Mouse (Mus musculus) stomach, postnatal 0 days (tissue): ENCODE results near the gene Galnt15. TPM values are rescaled to one million over a fixed set of nuclear protein-coding genes. Genes with fewer than 3 reads are reported as not detected.

ENCODE experiments used
- ATAC-seq: fragments of 200-750 bp; cut with Nextera tagmentation; 2 replicates; pipeline ENCODE4 v1.8.0; 2017; ENCODE audit not compliant: low FRiP score, low TSS enrichment
- DNase-seq: peaks from one replicate; pipeline ENCODE4 v3.0.0-alpha.2; 2016; ENCODE audit warnings: low spot score
- H3K27ac ChIP-seq: fragments of 300-500 bp; sonication (generic); replicated peaks from 2 replicates; pipeline ENCODE4 v1.5.1; 2014; ENCODE audit warnings: mild to moderate bottlenecking, control low read depth
- H3K27me3 ChIP-seq: fragments of 300-500 bp; sonication (generic); 2 replicates; pipeline ENCODE4 v1.6.1; 2014; ENCODE audit warnings: low read length; ENCODE audit not compliant: control insufficient read depth, insufficient read depth
- H3K36me3 ChIP-seq: fragments of 300-500 bp; sonication (generic); 2 replicates; pipeline ENCODE4 v1.6.1; 2014; ENCODE audit warnings: low read length, mixed read lengths; ENCODE audit not compliant: control insufficient read depth, insufficient read depth
- H3K4me1 ChIP-seq: fragments of 300-500 bp; sonication (generic); replicated peaks from 2 replicates; pipeline ENCODE4 v1.6.1; 2014; ENCODE audit warnings: antibody characterized with exemption; ENCODE audit not compliant: control insufficient read depth, insufficient read depth
- H3K4me2 ChIP-seq: fragments of 300-500 bp; sonication (generic); replicated peaks from 2 replicates; pipeline ENCODE4 v1.6.1; 2014; ENCODE audit warnings: low read depth, mild to moderate bottlenecking, control low read depth, moderate library complexity
- H3K4me3 ChIP-seq: fragments of 300-500 bp; sonication (generic); 2 replicates; pipeline ENCODE4 v1.5.1; 2014; ENCODE audit warnings: low read depth, low read length, control low read depth
- H3K9ac ChIP-seq: fragments of 300-500 bp; sonication (generic); 2 replicates; pipeline ENCODE4 v1.6.1; 2014; ENCODE audit warnings: mild to moderate bottlenecking, low read length, control low read depth, mixed read lengths
- H3K9me3 ChIP-seq: fragments of 300-500 bp; sonication (generic); 2 replicates; pipeline ENCODE4 v1.6.1; 2016; ENCODE audit warnings: low read length; ENCODE audit not compliant: control insufficient read depth
- CTCF ChIP-seq: IDR thresholded peaks from 2 replicates; pipeline ENCODE4 v1.5.1; 2016; ENCODE audit warnings: antibody characterized with exemption, low read depth, mild to moderate bottlenecking, moderate library complexity
- EP300 ChIP-seq: optimal IDR thresholded peaks from 2 replicates; pipeline ENCODE3; 2016; ENCODE audit warnings: antibody characterized with exemption
- WGBS: fragments of 180-500 bp; shearing (Covaris S2); extraction: QIAGEN DNeasy Blood & Tissue Kit; methylation state at CpG from one replicate; pipeline ENCODE4 v1.1.7; 2014; 5-methylcytosine and 5-hydroxymethylcytosine counted together
- polyA plus RNA-seq: library from polyadenylated mRNA; unstranded; fragments of >200 nt; fragmentation: Nextera tagmentation; extraction: Ambion mirVana; gene quantifications from 2 replicates; pipeline ENCODE4 v1.2.1, GENCODE M21; 2015

Gene Galnt15
- polyA plus RNA-seq, 1 experiment from 2014 or later = 0.56 TPM

GRCm38 (mm10) chr14:32105663-32106062 is 76.9 kb downstream of the Galnt15 start:
- H3K4me3 ChIP-seq = no peak overlapping the region
- 45% methylated on average over 7 of the region's 7 CpGs for WGBS
- H3K4me2 ChIP-seq = no peak overlapping the region
- TF ChIP-seq EP300 (no peak), CTCF (no peak)
- H3K27ac ChIP-seq = no peak overlapping the region
- no peaks in the 10 kb centered on the region for H3K4me1 ChIP-seq
- H3K27me3 ChIP-seq = no peaks in the 10 kb centered on the region
- H3K9ac ChIP-seq = no peak overlapping the region
- DNase-seq (no peak), ATAC-seq (no peak)
- no peaks in the 10 kb centered on the region for H3K9me3 ChIP-seq
- 0 out of 2 replicates have a peak, but pooled peaks cover 2% of the 10 kb centered on the region for H3K36me3 ChIP-seq

- 88% methylated on average over 4 of the region's 4 CpGs for WGBS
- Histone ChIP-seq H3K9ac (no peak overlapping the region), H3K27ac (no peak overlapping the region), H3K4me1 (no peaks in the 10 kb centered on the region), H3K9me3 (no peaks in the 10 kb centered on the region), H3K4me2 (no peak overlapping the region), H3K27me3 (no peaks in the 10 kb centered on the region), H3K4me3 (no peak overlapping the region), H3K36me3 (no peaks in the 10 kb centered on the region)
- ATAC-seq (no peak), DNase-seq (no peak)
- TF ChIP-seq CTCF (no peak), EP300 (no peak)
Measured at GRCm38 (mm10) chr14:32106911-32107310, 78.1 kb downstream of the Galnt15 start.

Other genes with a start within 250 kb of the Galnt15 start
- 3.6 and 4.0 TPM in 2 replicates for gene Ankrd28, start 198.3 kb upstream of the Galnt15 start, polyA plus RNA-seq
- 17.7 and 19.3 TPM in 2 replicates for gene Oxnad1, start 56.4 kb downstream of the Galnt15 start, polyA plus RNA-seq
- gene Dph3, start 56.7 kb downstream of the Galnt15 start, polyA plus RNA-seq = 91.4 and 93.3 TPM in 2 replicates
- not detected in 2 replicates for gene Msmb, start 113.0 kb downstream of the Galnt15 start, polyA plus RNA-seq
- 97.2 and 100 TPM in 2 replicates for gene Ncoa4, start 130.9 kb downstream of the Galnt15 start, polyA plus RNA-seq
- gene Timm23, start 172.9 kb downstream of the Galnt15 start, polyA plus RNA-seq = 218 and 234 TPM in 2 replicates
- gene Parg, start 173.0 kb downstream of the Galnt15 start, polyA plus RNA-seq = 15.2 and 17.5 TPM in 2 replicates